Mouse (Mus musculus): ENCODE measurements around the gene Eefsec. TPM values are rescaled to one million over a fixed set of nuclear protein-coding genes. Genes with fewer than 3 reads are reported as not detected.

Eefsec gene
- polyA plus RNA-seq, 1 experiment from 2014 or later, result 32.3 TPM

- 0 out of 2 replicates have a peak, but pooled peaks cover 2% of the 10 kb centered on the region for H3K36me3 ChIP-seq
- WGBS, result 91% methylated on average over 1 of the region's 1 CpGs
- H3K27ac ChIP-seq (replicated peaks), result no peak overlapping the region
- no peak overlapping the region for H3K4me2 ChIP-seq
- peaks cover 4% of the 10 kb centered on the region; the same call in 1 of the 2 replicates for H3K9me3 ChIP-seq
- H3K4me3 ChIP-seq, result no peak overlapping the region
- no peaks in the 10 kb centered on the region for H3K4me1 ChIP-seq (replicated peaks)
- H3K9ac ChIP-seq, result no peak overlapping the region
- no peaks in the 10 kb centered on the region for H3K27me3 ChIP-seq
- ATAC-seq (ENCODE audit: low read depth), result no peak
Observed at GRCm38 (mm10) chr6:88361096-88361495, 85.2 kb downstream of the Eefsec start.

GRCm38 (mm10) chr6:88358210-88358609 is 88.1 kb downstream of the Eefsec start:
- Histone ChIP-seq H3K36me3 (peaks cover 7% of the 10 kb centered on the region; the same call in 1 of the 2 replicates), H3K27ac (replicated peaks) (no peak overlapping the region), H3K4me3 (no peak overlapping the region), H3K9me3 (peaks cover 4% of the 10 kb centered on the region; the same call in 1 of the 2 replicates), H3K4me1 (replicated peaks) (no peaks in the 10 kb centered on the region), H3K4me2 (no peak overlapping the region), H3K27me3 (no peaks in the 10 kb centered on the region), H3K9ac (no peak overlapping the region)
- no peak for ATAC-seq (ENCODE audit: low read depth)

- Histone ChIP-seq H3K4me1 (replicated peaks) (no peaks in the 10 kb centered on the region), H3K4me3 (no peak overlapping the region), H3K9me3 (peaks cover 4% of the 10 kb centered on the region; the same call in 1 of the 2 replicates), H3K36me3 (peaks cover 7% of the 10 kb centered on the region; the same call in 1 of the 2 replicates), H3K27ac (replicated peaks) (no peak overlapping the region), H3K9ac (no peak overlapping the region), H3K27me3 (no peaks in the 10 kb centered on the region), H3K4me2 (no peak overlapping the region)
- no peak for ATAC-seq (ENCODE audit: low read depth)
- WGBS, result 93% methylated on average over 3 of the region's 3 CpGs
Observed at GRCm38 (mm10) chr6:88355866-88356265, 90.5 kb downstream of the Eefsec start.

GRCm38 (mm10) chr6:88352541-88352940 is 93.8 kb downstream of the Eefsec start:
- no peak overlapping the region for H3K4me3 ChIP-seq
- H3K4me1 ChIP-seq (replicated peaks), result no peaks in the 10 kb centered on the region
- H3K4me2 ChIP-seq, result no peak overlapping the region
- H3K9me3 ChIP-seq, result no peaks in the 10 kb centered on the region
- H3K27me3 ChIP-seq, result no peaks in the 10 kb centered on the region
- no peak overlapping the region for H3K27ac ChIP-seq (replicated peaks)
- no peak for ATAC-seq (ENCODE audit: low read depth)
- no peak overlapping the region for H3K9ac ChIP-seq
- peaks cover 19% of the 10 kb centered on the region for H3K36me3 ChIP-seq
- WGBS, result 49% methylated on average over 4 of the region's 4 CpGs

- Histone ChIP-seq H3K36me3 (peaks cover 14% of the 10 kb centered on the region), H3K27ac (replicated peaks) (no peak overlapping the region), H3K27me3 (no peaks in the 10 kb centered on the region), H3K9me3 (no peaks in the 10 kb centered on the region), H3K4me1 (replicated peaks) (peaks cover 51% of the 10 kb centered on the region), H3K4me2 (no peak overlapping the region), H3K9ac (no peak overlapping the region), H3K4me3 (no peak overlapping the region)
- no peak for ATAC-seq (ENCODE audit: low read depth)
- 93% methylated on average over 1 of the region's 1 CpGs for WGBS
Observed at GRCm38 (mm10) chr6:88346776-88347175, 99.6 kb downstream of the Eefsec start.

- peaks cover 14% of the 10 kb centered on the region for H3K36me3 ChIP-seq
- H3K4me3 ChIP-seq, result no peak overlapping the region
- no peak overlapping the region for H3K9ac ChIP-seq
- no peaks in the 10 kb centered on the region for H3K27me3 ChIP-seq
- 48% methylated on average over 2 of the region's 2 CpGs for WGBS
- no peak for ATAC-seq (ENCODE audit: low read depth)
- peaks cover 51% of the 10 kb centered on the region for H3K4me1 ChIP-seq (replicated peaks)
- H3K4me2 ChIP-seq, result no peak overlapping the region
- H3K27ac ChIP-seq (replicated peaks), result no peak overlapping the region
- H3K9me3 ChIP-seq, result no peaks in the 10 kb centered on the region
Observed at GRCm38 (mm10) chr6:88345311-88345710, 101.0 kb downstream of the Eefsec start.

GRCm38 (mm10) chr6:88343485-88344450 is 102.6 kb downstream of the Eefsec start:
- Histone ChIP-seq H3K4me3 (no peak overlapping the region), H3K27ac (replicated peaks) (peak overlapping the region; percentile 84), H3K4me2 (peak overlapping the region; percentile 34; the same call in 1 of the 2 replicates), H3K36me3 (no peaks in the 10 kb centered on the region; the same call in 1 of the 2 replicates), H3K9ac (peak overlapping the region; percentile 43; the same call in 1 of the 2 replicates), H3K4me1 (replicated peaks) (peaks cover 51% of the 10 kb centered on the region), H3K9me3 (no peaks in the 10 kb centered on the region), H3K27me3 (no peaks in the 10 kb centered on the region)
- 28% methylated on average over 7 of the region's 7 CpGs for WGBS
- peak; percentile 94 for ATAC-seq (ENCODE audit: low read depth)

- Histone ChIP-seq H3K9ac (peak overlapping the region; percentile 43), H3K27me3 (no peaks in the 10 kb centered on the region), H3K9me3 (no peaks in the 10 kb centered on the region), H3K4me2 (no peak overlapping the region), H3K4me3 (no peak overlapping the region), H3K27ac (replicated peaks) (peak overlapping the region; percentile 84), H3K4me1 (replicated peaks) (peaks cover 51% of the 10 kb centered on the region), H3K36me3 (no peaks in the 10 kb centered on the region)
- ATAC-seq (ENCODE audit: low read depth), result peak; percentile 75
- WGBS, result 76% methylated on average over 3 of the region's 3 CpGs
Observed at GRCm38 (mm10) chr6:88342965-88343364, 103.4 kb downstream of the Eefsec start.

- H3K36me3 ChIP-seq, result no peaks in the 10 kb centered on the region
- over 99% methylated on average over 3 of the region's 3 CpGs for WGBS
- no peak overlapping the region for H3K9ac ChIP-seq
- no peaks in the 10 kb centered on the region for H3K9me3 ChIP-seq
- H3K4me2 ChIP-seq, result no peak overlapping the region
- no peak overlapping the region for H3K27ac ChIP-seq (replicated peaks)
- H3K27me3 ChIP-seq, result no peaks in the 10 kb centered on the region
- peaks cover 45% of the 10 kb centered on the region for H3K4me1 ChIP-seq (replicated peaks)
- no peak overlapping the region for H3K4me3 ChIP-seq
- no peak for ATAC-seq (ENCODE audit: low read depth)
Observed at GRCm38 (mm10) chr6:88341182-88341581, 105.2 kb downstream of the Eefsec start.

- H3K27ac ChIP-seq (replicated peaks), result no peak overlapping the region
- H3K4me2 ChIP-seq, result no peak overlapping the region
- WGBS, result 93% methylated on average over 7 of the region's 7 CpGs
- H3K9me3 ChIP-seq, result no peaks in the 10 kb centered on the region
- no peaks in the 10 kb centered on the region for H3K27me3 ChIP-seq
- peaks cover 41% of the 10 kb centered on the region for H3K4me1 ChIP-seq (replicated peaks)
- H3K9ac ChIP-seq, result no peak overlapping the region
- no peak overlapping the region for H3K4me3 ChIP-seq
- ATAC-seq (ENCODE audit: low read depth), result no peak
- H3K36me3 ChIP-seq, result no peaks in the 10 kb centered on the region
Observed at GRCm38 (mm10) chr6:88340761-88341160, 105.6 kb downstream of the Eefsec start.

- H3K4me1 ChIP-seq (replicated peaks), result no peaks in the 10 kb centered on the region
- H3K36me3 ChIP-seq, result peaks cover 5% of the 10 kb centered on the region; the same call in 1 of the 2 replicates
- H3K4me2 ChIP-seq, result no peak overlapping the region
- peaks cover 5% of the 10 kb centered on the region for H3K9me3 ChIP-seq
- H3K9ac ChIP-seq, result no peak overlapping the region
- H3K27ac ChIP-seq (replicated peaks), result no peak overlapping the region
- H3K27me3 ChIP-seq, result no peaks in the 10 kb centered on the region
- no peak overlapping the region for H3K4me3 ChIP-seq
- no peak for ATAC-seq (ENCODE audit: low read depth)
Observed at GRCm38 (mm10) chr6:88329336-88329735, 117.0 kb downstream of the Eefsec start.

GRCm38 (mm10) chr6:88321879-88322278 is 124.5 kb downstream of the Eefsec start:
- Histone ChIP-seq H3K36me3 (no peaks in the 10 kb centered on the region), H3K4me3 (no peak overlapping the region), H3K9me3 (no peaks in the 10 kb centered on the region), H3K4me2 (no peak overlapping the region), H3K27me3 (no peaks in the 10 kb centered on the region), H3K9ac (no peak overlapping the region), H3K27ac (replicated peaks) (no peak overlapping the region), H3K4me1 (replicated peaks) (no peaks in the 10 kb centered on the region)
- WGBS, result 47% methylated on average over 7 of the region's 7 CpGs
- no peak for ATAC-seq (ENCODE audit: low read depth)

Data from neural tube, embryonic 13.5 days (tissue).